Mouse (Mus musculus): ENCODE data around the gene Barx1.

Gene Barx1

DNA sequence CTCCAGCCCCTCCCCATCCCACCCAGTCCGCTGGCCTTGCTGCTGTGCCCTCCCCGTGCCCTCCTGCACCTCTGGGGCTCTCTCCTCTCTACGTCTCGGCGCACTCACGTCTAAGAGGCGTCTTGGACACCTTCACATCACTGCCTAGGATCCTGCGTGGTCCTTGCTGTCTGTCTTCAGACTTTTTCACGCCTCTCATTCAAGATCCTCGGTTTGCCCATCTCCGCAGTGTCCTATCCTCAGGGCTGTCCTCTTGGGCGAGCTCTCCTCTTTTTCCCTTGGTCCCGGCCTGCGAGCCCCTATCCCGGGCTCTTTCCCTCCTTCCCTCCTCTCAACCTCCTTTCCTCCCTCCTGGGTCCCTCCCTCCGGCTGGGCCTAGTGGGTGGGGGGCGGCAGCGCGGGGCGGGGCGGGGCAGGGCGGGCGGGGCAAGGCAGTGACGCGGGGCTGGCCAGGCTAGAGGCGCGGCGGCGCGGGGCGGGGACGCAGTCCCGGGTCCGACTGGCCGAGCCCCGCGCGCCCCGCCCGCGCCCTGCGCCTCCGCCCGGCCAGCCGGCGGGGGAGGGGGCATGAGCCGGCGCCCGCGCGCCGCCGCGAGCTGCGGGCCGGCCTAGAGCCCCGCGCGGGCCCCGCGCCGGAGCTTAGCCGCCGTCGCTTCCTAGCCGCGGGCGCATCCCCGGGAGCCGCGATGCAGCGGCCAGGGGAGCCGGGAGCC lies at the start of gene Barx1:
Barx1 (plus strand) TSS at position 568 of the 713 bp plus-strand sequence.
- no peak for DNase-seq

DNA sequence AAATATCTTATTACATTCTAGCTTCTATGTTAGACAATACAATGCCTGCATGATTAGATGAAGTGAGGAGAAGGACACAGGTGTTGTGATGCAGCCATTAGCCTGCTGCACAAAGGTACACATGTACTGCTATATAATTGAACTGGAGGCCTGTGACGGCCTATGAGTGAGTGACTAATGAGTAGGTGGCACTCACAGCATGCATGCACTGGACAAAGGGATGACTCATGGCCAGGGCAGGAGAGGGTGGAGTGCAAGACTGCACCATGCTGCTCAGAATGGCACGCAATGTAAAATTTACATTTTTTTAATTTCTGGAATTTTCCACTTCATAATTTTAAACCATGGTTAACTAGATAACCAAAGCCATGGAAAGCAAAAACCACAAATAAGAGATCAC lies 48.3 kb upstream of the Barx1 start:
- DNase-seq, result peak in 1 of 2 experiments; percentile 38

- no peak for DNase-seq
Observed at GRCm38 (mm10) chr13:48617774-48618173, 45.0 kb upstream of the Barx1 start.

GRCm38 (mm10) chr13:48618890-48619289 lies 43.9 kb upstream of the Barx1 start:
- DNase-seq, result no peak

DNA sequence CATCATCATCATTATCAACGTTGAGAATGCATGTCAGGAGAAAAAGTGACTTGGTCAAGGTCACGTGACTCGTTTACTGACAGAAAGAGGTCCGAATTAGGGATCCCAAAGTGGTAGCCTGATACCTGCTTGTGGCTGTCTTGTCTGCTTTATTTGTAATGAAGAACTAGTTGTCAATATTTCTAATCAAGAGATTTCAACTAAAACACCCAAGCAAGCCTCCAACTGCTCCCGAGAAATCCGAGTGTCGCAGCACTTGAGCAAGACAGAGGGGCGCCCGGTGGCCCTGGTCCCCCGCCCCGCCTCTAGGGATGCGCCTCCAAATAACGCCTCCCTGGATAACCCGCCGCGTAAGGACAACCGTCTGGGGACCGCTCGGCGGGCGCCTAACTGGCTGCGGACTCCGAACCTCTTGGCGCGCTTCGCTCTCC lies 37.8 kb upstream of the Barx1 start:
- DNase-seq, result no peak

GRCm38 (mm10) chr13:48625433-48626184 lies 37.2 kb upstream of the Barx1 start, which contains the start of gene Ptpdc1:
Ptpdc1 (minus strand) TSS chr13:48625664.
- DNase-seq, result peak; percentile 97 to 98

DNA sequence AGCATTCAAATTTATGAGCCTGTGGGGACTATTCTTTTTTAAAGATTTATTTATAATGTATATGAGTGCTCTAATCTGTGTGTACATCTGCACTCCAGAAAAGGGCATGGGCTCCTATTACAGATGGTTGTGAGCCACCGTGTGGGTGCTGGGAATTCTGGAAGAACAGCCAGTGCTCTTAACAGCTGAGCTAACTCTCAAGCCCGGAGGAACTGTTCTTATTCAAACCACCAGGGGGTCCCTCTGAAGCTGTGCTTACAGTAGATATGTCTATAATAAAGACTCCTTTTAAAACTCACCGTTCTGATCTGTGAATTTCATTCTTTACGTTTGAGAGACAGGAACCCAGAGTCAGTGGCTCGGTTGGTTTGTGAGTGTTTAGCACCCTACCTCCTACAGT lies 31.1 kb upstream of the Barx1 start:
- no peak for DNase-seq

GRCm38 (mm10) chr13:48637706-48638105 lies 25.1 kb upstream of the Barx1 start:
- DNase-seq, result no peak

GRCm38 (mm10) chr13:48639570-48639969 lies 23.2 kb upstream of the Barx1 start:
- peak; percentile 60 to 70 for DNase-seq

- no peak for DNase-seq
Observed at GRCm38 (mm10) chr13:48643072-48643471, 19.7 kb upstream of the Barx1 start.

- DNase-seq, result no peak
Observed at GRCm38 (mm10) chr13:48643991-48644390, 18.8 kb upstream of the Barx1 start.

- DNase-seq, result no peak
Observed at GRCm38 (mm10) chr13:48646696-48647095, 16.1 kb upstream of the Barx1 start.

GRCm38 (mm10) chr13:48650615-48651014 lies 12.2 kb upstream of the Barx1 start:
- DNase-seq, result peak in 1 of 2 experiments; percentile 20

DNA sequence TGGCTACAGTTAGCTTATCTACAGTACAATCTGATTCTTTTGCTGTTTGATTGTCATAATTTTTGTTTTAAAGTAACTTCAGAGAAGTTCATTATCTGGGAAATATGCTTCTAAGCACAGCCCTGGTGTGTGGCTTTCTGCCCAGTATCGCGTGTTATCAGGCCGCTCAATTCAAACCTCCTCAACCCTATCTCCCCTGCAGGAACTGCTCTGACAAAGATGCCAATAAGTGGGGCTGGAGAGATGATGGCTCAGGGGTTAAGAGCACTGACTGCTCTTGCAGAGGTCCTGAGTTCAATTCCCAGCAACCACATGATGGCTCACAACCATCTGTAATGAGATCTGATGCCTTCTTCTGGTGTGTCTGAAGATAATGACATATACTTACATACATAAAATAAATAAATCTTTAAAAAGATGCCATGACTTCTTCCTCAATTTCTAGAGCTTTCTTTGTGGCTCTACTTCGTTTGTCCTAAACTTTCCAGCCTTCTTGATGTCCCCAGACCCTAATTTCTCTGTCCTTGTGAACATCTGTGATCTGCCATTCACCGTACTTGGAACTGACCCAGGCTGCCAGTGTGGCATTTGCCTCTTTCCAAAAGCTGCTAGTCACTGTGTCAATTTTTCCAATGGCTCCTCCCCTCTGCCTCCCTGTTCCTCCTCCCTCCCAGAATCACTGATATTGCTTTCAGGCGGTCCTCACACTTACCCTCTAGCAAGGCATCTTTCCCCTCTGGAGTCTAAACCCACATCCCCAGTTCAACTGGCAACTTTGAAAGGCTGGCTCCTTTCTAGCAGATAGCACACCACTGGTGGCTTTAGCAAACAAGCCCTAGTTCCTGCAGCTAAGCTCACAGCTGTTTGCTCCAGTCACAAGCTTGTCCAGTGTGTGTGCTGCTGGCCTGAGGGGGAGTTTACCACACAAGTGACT lies 11.4 kb upstream of the Barx1 start:
- DNase-seq, result no peak

DNA sequence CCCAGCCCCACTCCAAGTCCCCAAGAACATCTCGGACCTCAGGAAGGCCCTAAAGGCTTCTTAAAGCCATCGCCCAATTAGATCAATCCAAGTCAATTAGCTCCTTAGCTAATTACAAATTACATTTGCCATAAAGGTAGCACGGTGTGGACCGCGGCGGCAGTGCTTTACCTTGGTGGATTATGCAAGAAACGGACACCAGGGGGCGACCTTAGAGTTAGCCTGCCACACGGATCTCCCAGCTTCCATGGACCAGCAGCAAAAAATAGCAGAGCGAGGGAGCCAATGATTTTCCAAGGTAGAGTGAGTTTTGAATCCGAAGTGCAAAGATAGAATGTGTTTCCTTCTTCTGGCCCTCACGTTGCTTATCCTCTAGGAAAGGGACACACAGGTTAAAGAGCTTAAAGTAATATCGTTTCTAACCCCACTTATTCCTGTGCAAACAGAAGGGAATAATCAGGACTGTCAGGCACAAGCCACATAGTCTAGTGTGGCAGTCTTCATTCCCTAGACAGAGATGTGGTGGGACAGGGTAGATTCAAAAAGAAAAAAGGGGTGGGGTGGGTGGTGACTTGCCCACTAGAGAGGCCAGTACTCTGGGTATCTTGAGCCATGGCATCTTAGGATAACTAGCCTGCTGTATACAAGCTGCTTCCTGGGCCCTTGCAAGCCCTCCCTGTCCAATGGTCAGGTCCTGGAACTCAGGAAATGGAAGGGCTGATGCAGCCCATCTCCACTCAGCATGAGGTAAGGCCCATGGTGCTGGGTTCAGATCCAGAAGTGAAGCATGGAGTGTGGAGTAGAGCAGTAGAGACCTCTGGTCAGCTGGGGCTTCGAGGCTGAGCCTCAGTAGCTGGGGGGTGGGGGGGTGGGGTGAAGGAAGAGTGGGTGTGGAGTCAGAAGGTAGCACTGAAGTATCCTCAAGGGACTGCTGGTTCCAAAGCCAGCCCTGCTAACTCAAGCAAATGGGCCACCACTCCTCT lies 8.7 kb upstream of the Barx1 start:
- DNase-seq, result peak; percentile 81 to 86

GRCm38 (mm10) chr13:48655637-48656036 lies 7.2 kb upstream of the Barx1 start:
- DNase-seq, result peak; percentile 61 to 71

DNA sequence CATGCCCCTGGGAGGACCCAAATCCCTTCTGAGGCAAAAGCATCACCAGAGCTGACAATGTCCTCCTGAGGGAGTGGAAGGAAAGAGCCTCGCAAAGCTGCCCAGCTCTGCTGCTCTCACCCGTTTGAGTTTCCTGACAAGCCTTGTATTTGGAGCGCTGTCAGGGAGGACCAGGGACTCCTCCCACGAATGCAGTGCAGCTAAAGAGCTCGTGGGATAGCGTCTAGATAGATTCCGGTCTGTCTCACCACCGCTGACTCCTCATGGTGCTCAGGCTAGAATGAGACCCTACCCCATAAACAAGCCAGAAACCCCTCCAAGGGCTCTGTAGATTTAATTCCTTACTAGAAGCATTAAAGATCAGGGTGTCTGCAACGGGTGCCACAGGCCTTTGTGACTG lies 5.0 kb upstream of the Barx1 start:
- no peak for DNase-seq

- DNase-seq, result peak in 1 of 2 experiments; percentile 26
Observed at GRCm38 (mm10) chr13:48658588-48659253, 4.1 kb upstream of the Barx1 start.

GRCm38 (mm10) chr13:48659254-48660220 lies 3.3 kb upstream of the Barx1 start:
- DNase-seq, result peak in 1 of 2 experiments; percentile 10

GRCm38 (mm10) chr13:48660221-48660734 lies 2.5 kb upstream of the Barx1 start:
- DNase-seq, result peak in 1 of 2 experiments; percentile 12
